Mouse (Mus musculus): Measurements from ENCODE around the gene Elob.

Gene Elob

DNA sequence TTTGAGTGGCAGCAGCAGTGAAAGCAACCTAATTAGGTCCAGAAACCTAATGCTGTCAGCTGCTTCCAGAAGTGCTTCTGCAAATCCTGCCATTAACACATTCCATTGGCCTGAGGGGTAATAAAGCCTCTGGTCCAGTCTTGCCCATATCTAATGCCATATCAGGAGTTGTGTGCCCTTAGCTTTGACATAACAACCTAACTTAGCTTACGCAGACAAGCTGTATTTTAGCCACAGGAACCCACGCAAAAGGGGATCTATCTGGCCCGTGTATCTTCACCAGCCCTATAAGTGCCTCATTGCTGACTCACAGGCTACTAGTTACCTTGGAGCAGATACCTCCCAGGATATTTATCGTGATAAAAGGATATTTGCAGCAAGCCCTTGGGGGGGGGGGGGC is 3.3 kb downstream of the Elob start:
- in situ Hi-C loops (cut with MboI) = no loop called here

DNA sequence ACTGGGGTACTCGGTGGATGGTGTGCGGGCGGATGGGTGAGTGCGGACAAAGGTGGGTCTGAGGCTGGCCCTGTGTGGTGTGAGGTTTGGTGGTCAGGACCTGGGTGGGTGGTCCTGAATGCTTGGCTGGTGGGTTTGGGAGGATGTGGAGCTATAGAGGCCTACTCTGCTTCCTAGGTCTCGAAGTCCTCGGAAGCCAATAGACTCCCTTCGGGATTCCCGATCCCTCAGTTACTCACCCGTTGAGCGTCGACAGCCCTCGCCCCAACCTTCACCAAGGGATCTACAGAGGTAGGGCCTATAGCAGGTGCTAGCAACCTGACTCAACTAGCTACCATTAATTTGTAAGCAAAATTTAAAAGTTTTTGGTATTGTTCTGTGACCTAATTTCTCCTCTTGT is 5.3 kb downstream of the Elob start:
- in situ Hi-C loops (cut with MboI) = no loop called here

DNA sequence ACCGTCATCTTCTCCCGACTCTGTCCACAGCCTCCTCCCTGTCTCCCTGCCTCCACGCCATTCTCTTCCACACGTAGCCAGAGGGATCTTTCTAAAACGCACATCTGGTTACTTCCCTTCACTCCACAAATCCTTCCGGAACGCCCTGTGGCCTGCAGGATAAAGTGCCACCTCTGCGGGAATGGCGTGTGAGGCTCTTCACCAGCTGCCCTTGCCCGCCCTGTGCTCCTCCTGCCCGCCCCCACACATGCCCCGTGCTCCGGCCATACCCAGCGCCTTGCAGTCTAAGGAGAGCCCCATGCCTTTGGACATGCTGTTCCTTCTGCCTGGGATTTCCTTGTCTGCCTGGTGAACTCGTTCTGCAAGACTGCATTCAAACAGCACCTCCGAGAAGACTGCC is 5.9 kb downstream of the Elob start:
- in situ Hi-C loops (cut with MboI) = no loop called here

DNA sequence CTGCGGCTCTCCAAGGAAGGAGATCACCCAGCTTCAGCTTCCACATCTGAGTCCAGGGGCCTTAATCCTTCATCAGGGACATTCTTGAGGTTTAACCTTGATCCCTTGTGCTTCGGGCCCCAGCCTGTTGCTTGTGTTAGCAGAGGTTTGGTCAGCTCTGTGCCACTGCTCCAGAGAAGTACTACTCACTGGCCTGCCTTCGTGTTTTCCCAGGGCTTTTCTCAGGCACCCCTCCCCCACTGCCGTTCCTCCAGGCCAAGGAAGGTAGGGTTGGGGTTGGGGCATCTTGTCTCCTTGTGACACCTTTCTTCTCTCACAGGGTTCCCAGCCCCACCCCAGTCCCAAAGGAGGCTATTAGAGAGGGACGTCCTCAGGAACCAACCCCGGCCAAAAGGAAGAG is 6.8 kb downstream of the Elob start:
- in situ Hi-C loops (cut with MboI) = no loop called here

DNA sequence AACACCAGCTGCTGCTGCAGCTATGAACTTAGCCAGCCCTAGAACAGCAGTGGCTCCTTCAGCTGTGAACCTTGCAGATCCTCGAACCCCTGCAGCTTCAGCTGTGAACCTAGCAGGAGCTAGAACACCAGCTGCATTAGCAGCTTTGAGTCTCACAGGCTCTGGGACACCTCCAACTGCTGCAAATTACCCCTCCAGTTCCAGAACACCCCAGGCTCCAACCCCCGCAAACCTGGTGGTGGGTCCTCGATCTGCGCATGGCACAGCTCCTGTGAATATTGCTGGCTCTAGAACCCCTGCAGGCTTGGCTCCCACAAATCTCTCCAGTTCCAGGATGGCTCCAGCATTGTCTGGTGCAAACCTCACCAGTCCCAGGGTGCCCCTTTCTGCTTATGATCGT is 8.2 kb downstream of the Elob start:
- in situ Hi-C loops (cut with MboI) = no loop called here

DNA sequence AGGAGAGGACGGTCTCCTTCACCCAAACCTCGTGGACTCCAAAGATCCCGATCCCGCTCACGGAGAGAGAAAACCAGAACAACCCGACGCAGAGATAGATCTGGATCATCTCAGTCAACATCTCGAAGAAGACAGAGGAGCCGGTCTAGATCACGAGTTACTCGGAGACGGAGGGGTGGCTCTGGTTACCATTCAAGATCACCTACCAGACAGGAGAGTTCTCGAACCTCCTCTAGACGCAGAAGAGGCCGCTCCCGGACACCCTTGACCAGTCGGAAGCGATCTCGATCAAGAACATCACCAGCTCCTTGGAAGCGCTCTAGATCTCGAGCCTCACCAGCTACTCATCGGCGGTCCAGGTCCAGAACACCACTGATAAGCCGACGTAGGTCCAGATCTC is 9.7 kb downstream of the Elob start:
- in situ Hi-C loops (cut with MboI) = no loop called here

DNA sequence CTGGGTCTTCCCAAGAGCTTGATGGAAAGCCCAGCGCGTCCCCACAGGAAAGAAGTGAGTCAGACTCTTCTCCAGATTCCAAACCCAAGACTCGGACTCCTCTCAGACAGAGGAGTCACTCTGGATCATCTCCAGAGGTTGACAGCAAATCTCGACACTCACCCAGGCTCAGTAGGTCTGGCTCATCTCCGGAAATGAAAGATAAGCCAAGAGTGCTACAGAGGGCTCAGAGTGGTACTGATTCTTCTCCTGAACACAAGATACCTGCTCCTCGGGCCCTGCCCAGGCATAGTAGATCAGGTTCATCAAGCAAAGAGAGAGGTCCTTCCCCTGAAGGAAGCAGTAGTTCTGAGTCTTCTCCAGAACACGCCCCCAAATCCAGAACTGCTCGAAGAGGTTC is 10.4 kb downstream of the Elob start:
- in situ Hi-C loops (cut with MboI) = no loop called here

DNA sequence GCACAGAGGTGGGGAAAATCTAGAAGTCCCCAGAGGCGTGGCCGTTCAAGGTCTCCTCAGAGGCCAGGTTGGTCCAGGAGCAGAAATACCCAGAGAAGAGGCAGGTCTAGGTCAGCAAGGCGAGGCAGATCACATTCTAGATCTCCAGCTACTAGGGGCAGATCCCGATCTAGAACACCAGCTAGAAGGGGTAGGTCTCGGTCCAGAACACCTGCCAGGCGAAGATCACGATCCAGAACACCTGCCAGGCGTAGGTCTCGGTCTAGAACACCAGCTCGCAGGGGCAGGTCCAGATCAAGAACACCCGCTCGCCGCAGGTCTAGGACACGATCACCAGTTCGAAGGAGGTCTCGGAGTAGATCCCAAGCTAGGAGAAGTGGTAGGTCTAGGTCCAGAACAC is 13.3 kb downstream of the Elob start:
- in situ Hi-C loops (cut with MboI) = no loop called here

DNA sequence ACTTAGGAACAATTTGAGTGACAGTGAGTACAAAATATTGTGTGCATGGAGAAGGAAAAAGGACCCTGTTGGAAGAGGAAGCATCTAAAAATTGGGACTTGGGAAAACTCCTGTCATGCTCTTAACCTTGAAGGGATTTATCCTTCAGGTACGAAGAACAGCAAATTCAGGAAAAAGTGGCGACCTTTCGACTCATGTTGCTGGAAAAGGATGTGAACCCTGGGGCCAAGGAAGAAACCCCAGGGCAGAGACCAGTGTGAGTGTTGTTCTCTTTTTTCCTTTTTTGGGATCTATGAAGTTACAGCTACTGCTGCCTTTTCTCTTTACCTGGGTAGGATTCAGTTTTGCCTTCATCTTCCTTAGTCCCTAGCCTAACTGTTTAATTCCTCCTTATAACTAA is 21.0 kb downstream of the Elob start:
- in situ Hi-C loops (cut with MboI) = no loop called here

DNA sequence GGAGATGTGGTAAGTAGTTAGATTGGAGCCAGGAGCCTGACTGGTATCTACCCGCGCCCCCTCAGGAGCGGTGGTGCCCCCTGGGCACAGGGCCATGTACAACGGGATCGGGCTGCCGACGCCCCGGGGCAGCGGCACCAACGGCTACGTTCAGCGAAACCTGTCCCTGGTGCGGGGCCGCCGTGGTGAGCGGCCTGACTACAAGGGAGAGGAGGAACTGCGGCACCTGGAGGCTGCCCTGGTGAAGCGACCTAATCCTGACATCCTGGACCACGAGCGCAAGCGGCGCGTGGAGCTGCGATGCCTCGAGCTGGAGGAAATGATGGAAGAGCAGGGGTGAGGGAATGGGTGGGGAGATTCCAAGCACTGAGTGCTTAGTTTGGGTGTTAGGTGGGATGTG is 22.1 kb downstream of the Elob start:
- in situ Hi-C loops (cut with MboI) = no loop called here

DNA sequence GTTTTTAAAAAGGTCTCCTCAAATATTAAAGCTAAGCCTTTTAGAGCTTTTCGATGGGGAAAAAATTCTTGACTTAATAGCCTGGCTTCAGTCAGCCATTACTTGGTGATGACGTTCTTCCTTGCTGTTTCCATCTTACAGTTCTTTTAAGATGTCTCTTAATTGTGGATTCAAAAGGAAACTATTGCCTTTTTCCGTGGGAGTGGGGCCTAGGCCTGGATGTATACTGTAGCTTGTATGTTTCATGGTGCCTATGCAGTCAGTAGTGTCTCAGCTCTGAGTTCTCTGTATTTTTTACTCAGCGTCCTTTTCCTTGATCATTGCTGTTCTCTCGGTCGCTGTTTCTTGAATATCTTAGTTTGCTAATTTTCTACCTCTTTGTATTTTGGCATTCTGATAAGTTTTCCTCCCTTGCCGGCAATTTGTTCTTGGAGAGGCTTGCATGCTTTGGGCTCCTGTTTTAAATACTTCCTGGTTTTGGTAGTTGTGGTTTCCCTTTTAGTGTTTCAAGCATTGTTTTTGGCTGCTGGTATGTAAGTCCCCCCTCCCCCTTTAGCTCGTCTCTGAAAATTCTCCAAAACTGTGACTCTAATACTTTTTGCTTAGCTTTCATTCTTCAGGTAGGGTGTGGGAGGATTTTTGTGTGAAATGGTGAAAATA is 24.4 kb downstream of the Elob start:
- in situ Hi-C loops (cut with MboI) = no loop called here

DNA sequence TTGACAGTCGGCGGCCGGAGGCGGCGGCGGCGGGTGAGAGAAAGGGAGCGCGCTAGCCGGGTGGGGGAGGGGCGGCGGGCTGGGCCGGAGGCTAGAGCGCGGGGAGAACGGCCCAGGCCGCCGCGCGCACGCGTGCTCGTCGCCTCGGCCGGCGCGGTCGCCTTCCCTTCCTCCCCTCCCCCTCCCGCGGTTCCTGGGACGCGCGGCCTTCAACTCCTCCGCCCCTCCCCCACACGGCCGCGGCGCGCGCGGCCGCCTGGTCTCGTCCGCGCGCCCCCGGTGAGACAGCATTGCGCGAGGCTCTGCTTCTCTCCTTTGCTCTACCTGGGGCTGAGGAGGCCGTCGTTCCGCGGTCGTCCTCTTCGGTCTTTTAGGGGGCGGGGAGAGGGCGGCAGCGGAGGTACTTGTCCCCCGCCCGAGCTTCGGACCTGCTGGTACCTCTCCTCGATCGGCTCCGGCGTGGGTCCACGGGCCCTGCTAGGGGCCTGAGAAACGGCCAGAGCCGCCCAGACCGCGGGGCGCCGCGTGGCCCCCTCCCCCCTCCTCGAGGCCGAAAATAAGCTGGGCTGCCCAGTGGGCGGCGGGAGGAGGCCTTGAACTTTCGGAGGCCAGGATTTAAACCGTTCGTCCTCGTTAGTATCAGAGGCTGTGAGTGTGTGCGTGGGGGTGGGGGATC is 25.4 kb downstream of the Elob start:
- in situ Hi-C loops (cut with MboI) = no loop called here

DNA sequence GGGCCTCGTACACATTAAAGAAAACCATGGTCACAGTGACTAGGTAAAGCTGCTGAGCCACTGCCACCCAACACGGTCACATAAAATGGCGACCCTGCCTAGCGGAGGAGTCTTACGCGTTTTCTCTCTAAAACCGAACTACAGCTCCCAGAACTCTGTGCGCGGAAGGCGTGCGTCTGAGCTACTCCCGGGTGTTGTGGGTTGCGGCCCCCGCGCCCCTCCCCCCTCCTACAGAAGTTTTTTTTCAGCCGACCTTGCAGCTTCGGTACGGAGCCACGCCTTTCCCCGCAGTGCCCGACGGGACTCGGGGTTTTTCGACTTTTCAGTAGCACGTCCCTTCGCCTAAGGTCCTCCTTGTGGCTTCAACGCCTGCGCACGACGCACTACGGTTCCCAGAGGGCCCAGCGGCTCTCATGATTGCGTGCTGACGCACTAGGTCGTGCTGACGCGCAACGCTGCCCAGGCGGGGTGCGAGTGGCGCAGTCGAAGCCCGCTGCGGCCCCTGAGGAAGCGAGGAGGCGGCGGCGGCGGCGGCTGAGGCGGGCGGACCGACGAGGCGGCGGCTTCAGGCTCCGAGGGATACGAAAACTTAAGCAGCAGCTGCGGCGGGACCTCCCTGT is 26.1 kb downstream of the Elob start:
- in situ Hi-C loops (cut with MboI) = no loop called here

DNA sequence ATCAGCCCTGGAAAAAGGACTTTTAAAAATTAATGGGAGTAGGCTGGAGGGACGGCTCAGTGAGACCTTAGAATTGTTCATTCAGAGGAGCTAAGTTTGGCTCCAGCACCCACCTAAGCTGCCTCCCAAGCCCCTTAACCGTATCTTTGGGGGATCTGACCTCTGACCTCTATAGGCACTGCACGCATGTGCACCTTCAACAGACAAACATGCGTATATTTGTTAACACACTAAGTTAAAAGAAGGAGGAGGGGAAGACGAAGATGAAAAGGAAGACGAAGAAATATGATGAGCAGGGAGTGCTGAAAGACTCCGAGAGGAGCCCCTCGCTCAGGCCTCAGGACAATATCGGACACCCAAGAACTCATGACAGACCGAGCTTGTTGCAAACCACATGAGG is 27.3 kb downstream of the Elob start:
- in situ Hi-C loops (cut with MboI) = no loop called here

DNA sequence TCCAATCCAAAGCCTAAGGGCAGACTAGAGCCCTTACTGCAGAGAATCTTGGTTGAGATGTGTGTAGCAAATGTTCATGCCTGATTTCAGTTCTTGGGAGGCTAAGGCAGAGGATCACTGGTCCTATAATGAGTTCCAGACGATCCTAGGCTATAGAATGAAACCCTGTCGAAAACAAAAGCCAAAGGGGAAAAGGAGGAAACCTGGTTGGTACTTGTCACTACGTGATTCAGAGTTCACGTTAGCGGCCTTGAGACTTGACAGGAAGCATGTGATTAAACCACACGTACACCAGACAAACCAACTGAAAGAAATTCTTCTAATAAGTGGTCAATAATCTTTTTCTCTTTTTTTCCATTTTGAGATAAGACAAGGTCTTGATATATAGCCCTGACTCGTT is 31.6 kb downstream of the Elob start:
- in situ Hi-C loops (cut with MboI) = no loop called here

DNA sequence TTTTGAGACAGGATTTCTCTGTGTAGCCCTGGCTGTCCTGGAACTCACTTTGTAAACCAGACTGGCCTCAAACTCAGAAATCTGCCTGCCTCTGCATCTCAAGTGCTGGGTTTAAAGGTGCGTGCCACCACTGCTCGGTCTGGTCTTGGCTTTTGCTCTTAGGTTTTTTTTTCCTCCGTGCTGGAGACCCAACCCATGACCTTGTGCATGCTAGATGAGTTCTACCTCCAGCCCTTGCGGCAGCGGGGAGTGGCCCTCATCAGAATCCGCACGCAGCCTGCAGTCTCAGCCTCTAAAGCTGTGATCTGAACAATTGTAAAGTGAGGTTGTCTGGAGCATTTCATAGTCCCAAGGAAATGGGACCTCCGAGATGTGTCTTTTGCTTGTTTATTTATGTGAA is 33.6 kb downstream of the Elob start:
- in situ Hi-C loops (cut with MboI) = no loop called here

DNA sequence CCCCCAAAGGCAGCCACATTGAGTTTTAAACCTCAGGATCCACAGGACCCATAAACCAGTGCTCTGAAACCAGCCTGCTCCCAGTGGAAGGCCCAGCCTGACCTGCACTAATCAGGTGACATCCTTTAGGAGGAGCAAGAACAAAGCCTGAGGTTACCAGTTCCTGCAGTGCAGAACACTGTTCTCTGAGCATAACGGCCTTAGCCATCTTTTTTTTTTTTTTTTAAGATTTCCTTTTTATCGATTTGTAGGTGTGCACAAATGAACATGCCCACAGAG is 37.9 kb downstream of the Elob start:
- in situ Hi-C loops (cut with MboI) = no loop called here

DNA sequence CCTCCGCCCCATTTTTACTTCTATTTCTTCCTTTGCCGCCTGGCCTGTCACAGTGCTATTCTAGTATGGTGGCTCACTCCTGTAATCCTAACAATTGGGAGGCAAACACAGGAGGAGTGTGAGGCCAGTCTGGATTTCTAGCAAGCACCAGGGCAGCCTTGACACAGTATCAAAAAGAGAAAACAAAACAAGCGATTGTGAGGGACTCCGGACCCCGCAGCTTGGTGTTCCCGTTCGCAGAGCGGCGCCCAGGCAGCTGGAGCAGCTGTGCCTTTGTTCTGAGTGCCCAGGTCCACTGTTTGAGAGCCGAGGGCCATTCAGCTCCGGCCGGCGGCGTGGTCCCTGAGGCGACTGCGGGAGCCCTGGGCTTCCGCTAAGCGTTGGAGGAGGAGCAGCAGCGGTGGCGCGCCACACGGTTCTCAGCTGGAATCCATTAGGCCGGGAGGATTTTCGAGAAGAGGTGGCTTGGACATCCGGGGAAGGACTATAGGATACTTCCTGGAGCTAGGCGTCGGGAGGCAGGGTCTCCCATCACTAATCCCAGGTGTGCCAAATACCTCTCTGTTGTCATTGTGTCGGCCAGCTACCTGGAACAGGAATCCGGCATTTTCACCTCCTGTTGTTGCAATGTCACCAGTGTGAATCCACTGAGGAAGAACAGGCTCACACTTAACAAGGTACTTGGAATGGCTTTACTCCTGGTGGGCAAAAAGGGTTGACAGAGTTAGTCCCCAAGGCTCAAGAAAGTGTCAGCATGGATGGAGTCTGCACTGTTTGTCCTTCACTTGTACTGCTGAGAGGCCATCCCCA is 38.5 kb downstream of the Elob start, which contains the start of gene Srrm2:
Gene Srrm2, plus strand, starts transcription at position 264 of the 810 bp plus-strand sequence.
- in situ Hi-C loops (cut with MboI) = no loop called here

DNA sequence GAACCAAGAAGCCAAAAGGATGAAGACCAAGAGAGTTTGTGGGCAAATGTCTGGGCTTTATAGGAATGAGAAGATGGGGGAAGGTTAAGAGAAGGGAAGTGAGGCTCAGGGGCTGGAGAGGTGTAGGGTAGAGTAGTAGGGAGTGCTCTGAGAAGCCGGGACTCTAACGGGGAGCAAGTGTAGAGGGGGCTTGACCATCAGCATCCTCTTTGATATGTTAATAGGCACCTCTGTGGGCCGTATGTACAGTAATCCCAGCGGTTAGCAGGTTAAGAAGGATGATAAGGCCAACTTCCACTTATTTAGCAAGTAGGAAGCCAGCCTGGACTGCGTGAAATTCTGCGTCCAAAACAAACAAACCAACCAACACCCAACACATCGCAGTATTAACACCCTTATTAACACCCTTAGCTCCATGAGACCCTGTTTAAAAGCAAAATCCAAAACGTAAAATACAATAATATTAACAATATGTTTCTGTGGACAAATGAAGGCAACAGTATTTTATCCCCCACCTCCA is 39.1 kb downstream of the Elob start:
- in situ Hi-C loops (cut with MboI) = no loop called here

DNA sequence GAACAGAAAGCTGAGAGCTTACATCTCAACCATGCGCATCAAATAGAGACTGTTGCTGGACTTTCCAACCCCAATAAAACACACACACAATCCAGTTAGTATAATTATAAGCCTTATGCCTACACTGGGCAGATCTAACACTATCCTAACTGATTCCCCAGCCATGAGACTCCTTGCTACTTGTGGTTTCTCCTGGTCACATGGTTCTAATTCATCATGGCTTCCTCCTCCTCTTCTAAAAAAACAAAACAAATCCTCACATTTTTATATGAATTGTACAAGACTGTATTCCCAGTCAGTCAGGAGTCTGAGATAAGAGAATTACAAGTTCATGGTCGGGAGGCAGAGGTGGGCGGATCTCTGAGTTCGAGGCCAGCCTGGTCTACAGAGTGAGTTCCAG is 40.0 kb downstream of the Elob start:
- in situ Hi-C loops (cut with MboI) = no loop called here

DNA sequence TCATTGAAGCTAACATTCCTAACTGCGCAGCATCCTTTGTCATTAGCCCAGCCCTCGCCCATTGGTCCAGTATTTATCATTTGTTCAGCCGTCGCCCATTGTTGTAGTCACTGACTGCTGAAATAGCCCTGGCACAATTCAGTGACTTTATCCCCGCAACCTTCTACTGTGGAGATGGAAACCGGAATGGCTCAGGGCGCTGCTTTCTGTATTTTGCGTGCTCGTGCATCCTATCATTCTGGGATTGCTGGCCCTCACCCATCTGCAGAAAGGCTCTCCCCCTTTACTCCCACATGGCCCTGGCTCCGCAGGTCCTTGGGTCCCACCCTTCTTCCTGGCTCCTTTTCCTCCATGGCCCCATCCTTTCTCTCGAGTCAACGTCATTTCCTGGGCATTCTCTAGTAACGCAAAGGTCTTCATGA is 42.4 kb downstream of the Elob start:
- in situ Hi-C loops (cut with MboI) = no loop called here

DNA sequence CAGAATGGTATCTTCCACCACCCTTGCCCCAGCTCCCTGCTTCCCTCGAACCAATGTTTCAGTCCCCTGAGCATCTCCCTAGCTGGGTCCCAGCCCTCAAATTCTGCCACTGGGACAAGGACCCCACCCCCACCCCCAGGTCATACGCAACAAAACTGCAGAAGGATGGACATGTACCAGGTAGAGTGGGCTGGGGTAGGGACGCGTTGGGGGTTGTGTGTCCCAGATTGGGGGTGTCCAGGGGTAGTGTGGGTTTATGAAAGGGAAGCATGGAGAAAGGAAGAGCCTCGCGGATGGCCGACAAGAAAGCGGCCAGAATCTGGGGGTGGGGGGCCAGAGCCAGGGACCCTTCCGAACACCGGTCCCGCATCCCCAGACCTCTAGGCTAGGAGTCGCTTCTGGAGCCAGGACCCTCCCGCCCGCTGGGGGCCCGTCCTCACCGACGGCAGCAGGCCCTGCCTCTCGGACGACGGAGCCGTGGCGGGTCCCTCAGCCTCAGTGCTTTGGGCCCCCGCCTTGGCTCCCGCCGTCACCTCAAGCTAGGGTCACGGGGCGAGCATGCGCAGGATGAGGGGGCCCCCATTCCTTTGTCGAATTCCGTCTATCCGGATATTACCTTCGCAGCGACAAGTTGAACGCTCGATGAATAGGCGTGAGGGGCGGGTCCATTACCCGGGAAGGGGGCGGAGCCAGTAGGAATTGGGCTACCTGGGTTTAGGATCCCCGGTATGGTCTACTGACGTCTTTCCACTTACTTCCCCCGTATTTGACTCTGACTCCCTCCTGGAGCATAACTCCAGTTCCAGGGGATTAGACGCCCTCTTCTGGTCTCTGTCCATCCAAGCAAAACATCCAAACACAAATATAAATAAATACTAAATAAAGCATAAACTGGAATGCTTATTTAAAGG is 43.1 kb downstream of the Elob start, which contains the start of gene Flywch2:
Gene Flywch2, minus strand, starts transcription at position 521 of the 911 bp plus-strand sequence.
- in situ Hi-C loops (cut with MboI) = no loop called here
